Mouse (Mus musculus): ENCODE data around the gene Gm49711. TPM values are rescaled to one million over a fixed set of nuclear protein-coding genes. Genes with fewer than 3 reads are reported as not detected.

Gm49711 gene
- total and polyA plus RNA-seq, 3 experiments: not detected

DNA sequence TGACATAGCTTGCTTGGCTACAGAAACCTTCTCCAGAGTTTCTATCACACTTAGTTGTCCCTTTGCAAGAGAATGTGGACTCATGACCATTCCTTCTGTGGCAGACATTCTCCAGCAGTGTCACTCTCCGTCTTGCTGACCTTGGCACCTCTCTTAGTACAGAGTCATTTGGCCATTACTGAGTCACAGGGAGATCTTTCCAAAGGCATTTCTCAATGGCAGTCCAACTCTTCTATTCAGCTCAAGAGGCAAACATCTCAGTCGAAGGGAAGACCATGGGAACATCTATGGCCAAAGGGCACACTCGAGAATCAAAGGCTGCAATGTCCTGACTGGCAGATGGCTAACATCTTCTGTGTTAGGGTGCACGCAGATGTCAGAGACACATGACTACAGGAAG is 74.4 kb downstream of the Gm49711 start:
- Histone ChIP-seq H3K9ac (ENCODE audit: insufficient read depth, low read depth) (no peak overlapping the region), H3K4me2 (ENCODE audit: insufficient read depth, low read depth, poor library complexity, severe bottlenecking) (no peak overlapping the region), H3K4me1 (ENCODE audit: control insufficient read depth in 1 of 2, insufficient read depth in 2 of 2) (peaks cover 0 to 4% of the 10 kb centered on the region in 2 experiments; a peak in 1 of 4 replicates), H3K4me3 (replicated peaks in 1 of 3; ENCODE audit: low read depth in 2 of 3, low read length in 2 of 3, poor library complexity in 1 of 3) (no peak overlapping the region), H3K36me3 (replicated peaks in 1 of 2; ENCODE audit: control insufficient read depth in 1 of 2, insufficient read depth in 1 of 2, low read length in 1 of 2) (no peaks in the 10 kb centered on the region), H3K27me3 (replicated peaks) (peaks cover 2% of the 10 kb centered on the region), H3K9me3 (replicated peaks; ENCODE audit: low read length) (peaks cover 3% of the 10 kb centered on the region), H3K79me2 (replicated peaks; ENCODE audit: control insufficient read depth, extremely low read depth, insufficient read depth, poor library complexity, severe bottlenecking) (no peaks in the 10 kb centered on the region), H3K27ac (ENCODE audit: insufficient read depth, low read depth) (no peak overlapping the region)
- TF ChIP-seq BHLHE40 (IDR thresholded peaks at IDR 0.05; ENCODE audit: low read depth, low read length) (no peak), HCFC1 (IDR thresholded peaks at IDR 0.05; ENCODE audit: low read depth, low read length) (no peak), ZC3H11A (IDR thresholded peaks at IDR 0.05; ENCODE audit: low read depth, low read length) (no peak), NRF1 (IDR thresholded peaks at IDR 0.05; ENCODE audit: low read depth, low read length) (no peak), USF2 (conservative IDR thresholded peaks at IDR 0.05; ENCODE audit: low read depth, low read length) (no peak), ZMIZ1 (IDR thresholded peaks at IDR 0.05; ENCODE audit: low read depth, low read length) (no peak), POLR2AphosphoS2 (IDR thresholded peaks at IDR 0.05; ENCODE audit: low read depth, low read length) (no peak), ELF1 (IDR thresholded peaks at IDR 0.05; ENCODE audit: low read depth, low read length) (no peak), PAX5 (IDR thresholded peaks at IDR 0.05; ENCODE audit: low read length) (no peak), MAX (IDR thresholded peaks at IDR 0.05; ENCODE audit: low read length) (no peak)
- in situ Hi-C loops (cut with MboI; ENCODE audit: low pct_ligation_motif_present, low pct_unique_long_range_greater_than_20kb, low sequenced_read_pairs): no loop called here
- no peak for DNase-seq (ENCODE audit: extremely low read depth)
- dilution Hi-C loops (cut with MboI; ENCODE audit: extremely low pct_ligation_motif_present, extremely low pct_unique_long_range_greater_than_20kb, low sequenced_read_pairs): no loop called here

DNA sequence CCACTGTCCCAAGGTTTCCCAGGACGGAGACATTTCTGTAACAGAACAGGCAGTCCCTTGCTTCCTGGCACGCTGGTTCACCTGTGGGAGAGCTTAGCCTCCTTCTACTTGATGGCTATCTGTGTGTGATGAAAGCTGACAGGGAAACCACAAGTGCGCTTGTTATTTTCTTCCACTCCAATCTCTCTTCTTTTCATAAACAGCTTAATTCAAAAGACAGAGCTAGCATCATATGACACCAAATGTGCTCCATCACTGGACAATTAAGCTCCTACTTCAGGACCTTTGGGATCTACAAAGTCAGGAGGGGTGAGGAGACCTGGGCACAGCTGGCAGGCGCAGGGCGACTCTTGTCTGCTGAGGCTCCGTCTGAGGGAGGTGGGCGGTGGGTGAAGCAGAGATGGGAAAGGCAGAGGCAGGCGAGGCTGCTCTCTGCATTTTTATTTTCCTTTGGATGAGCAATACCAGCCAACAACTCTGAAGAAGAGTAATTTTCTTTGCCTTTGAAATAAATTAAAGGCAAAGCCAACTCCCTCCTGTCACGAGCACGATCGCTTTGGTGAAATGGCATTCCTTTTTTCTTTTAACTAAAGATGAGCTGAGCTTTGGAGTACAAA is 76.1 kb downstream of the Gm49711 start:
- TF ChIP-seq PAX5 (IDR thresholded peaks at IDR 0.05; ENCODE audit: low read length) (no peak), POLR2A (IDR thresholded peaks at IDR 0.05; ENCODE audit: low read depth, low read length) (no peak), TBP (conservative IDR thresholded peaks at IDR 0.05; ENCODE audit: low read depth, low read length) (no peak), JUN (IDR thresholded peaks at IDR 0.05; ENCODE audit: insufficient read depth, low read depth, low read length) (no peak), MXI1 (IDR thresholded peaks at IDR 0.05; ENCODE audit: low read depth, low read length) (no peak)
- no peak overlapping the region for H3K9ac ChIP-seq (ENCODE audit: insufficient read depth, low read depth)
- H3K79me2 ChIP-seq (replicated peaks; ENCODE audit: control insufficient read depth, extremely low read depth, insufficient read depth, poor library complexity, severe bottlenecking): no peaks in the 10 kb centered on the region
- H3K9me3 ChIP-seq (replicated peaks; ENCODE audit: low read length): peaks cover 3% of the 10 kb centered on the region
- in situ Hi-C loops (cut with MboI; ENCODE audit: low pct_ligation_motif_present, low pct_unique_long_range_greater_than_20kb, low sequenced_read_pairs): no loop called here
- H3K4me2 ChIP-seq (ENCODE audit: insufficient read depth, low read depth, poor library complexity, severe bottlenecking): no peak overlapping the region
- H3K27ac ChIP-seq (ENCODE audit: insufficient read depth, low read depth): no peak overlapping the region
- peaks cover 2% of the 10 kb centered on the region for H3K27me3 ChIP-seq (replicated peaks)
- peaks cover 0 to 4% of the 10 kb centered on the region in 2 experiments; a peak in 1 of 4 replicates for H3K4me1 ChIP-seq (ENCODE audit: control insufficient read depth in 1 of 2, insufficient read depth in 2 of 2)
- dilution Hi-C loops (cut with MboI; ENCODE audit: extremely low pct_ligation_motif_present, extremely low pct_unique_long_range_greater_than_20kb, low sequenced_read_pairs): no loop called here
- no peak for DNase-seq (ENCODE audit: extremely low read depth)
- no peaks in the 10 kb centered on the region for H3K36me3 ChIP-seq (replicated peaks in 1 of 2; ENCODE audit: control insufficient read depth in 1 of 2, insufficient read depth in 1 of 2, low read length in 1 of 2)
- no peak overlapping the region for H3K4me3 ChIP-seq (replicated peaks in 1 of 3; ENCODE audit: low read depth in 2 of 3, low read length in 2 of 3, poor library complexity in 1 of 3)

DNA sequence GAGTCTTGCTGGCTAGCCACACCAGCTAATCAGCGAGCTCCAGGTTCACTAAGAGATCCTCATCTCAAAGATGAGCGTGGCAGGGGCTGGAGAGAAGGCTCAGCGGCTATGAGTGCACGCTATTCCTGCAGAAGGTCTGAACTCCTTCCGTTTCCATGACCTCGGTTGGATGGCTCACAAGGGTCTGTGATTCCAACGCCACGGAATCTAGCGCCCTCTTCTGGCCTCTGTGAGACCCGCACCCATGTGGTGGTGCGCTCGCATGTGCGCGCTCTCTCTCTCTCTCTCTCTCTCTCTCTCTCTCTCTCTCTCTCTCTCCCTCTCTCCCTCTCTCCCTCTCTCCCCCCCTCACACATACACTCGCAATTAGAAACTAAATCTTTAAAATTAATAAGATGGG is 78.2 kb downstream of the Gm49711 start:
- Histone ChIP-seq H3K4me2 (ENCODE audit: insufficient read depth, low read depth, poor library complexity, severe bottlenecking) (no peak overlapping the region), H3K36me3 (replicated peaks in 1 of 2; ENCODE audit: control insufficient read depth in 1 of 2, insufficient read depth in 1 of 2, low read length in 1 of 2) (no peaks in the 10 kb centered on the region), H3K4me1 (ENCODE audit: control insufficient read depth in 1 of 2, insufficient read depth in 2 of 2) (no peaks in the 10 kb centered on the region), H3K4me3 (replicated peaks in 1 of 3; ENCODE audit: low read depth in 2 of 3, low read length in 2 of 3, poor library complexity in 1 of 3) (no peak overlapping the region), H3K27me3 (replicated peaks) (peaks cover 2% of the 10 kb centered on the region), H3K79me2 (replicated peaks; ENCODE audit: control insufficient read depth, extremely low read depth, insufficient read depth, poor library complexity, severe bottlenecking) (no peaks in the 10 kb centered on the region), H3K9me3 (replicated peaks; ENCODE audit: low read length) (peaks cover 3% of the 10 kb centered on the region), H3K27ac (ENCODE audit: insufficient read depth, low read depth) (no peak overlapping the region), H3K9ac (ENCODE audit: insufficient read depth, low read depth) (no peak overlapping the region)
- 0 out of 4 replicates have a peak, but pooled peaks of 1 of the 2 experiments have one; percentile 23 for TF ChIP-seq CTCF (conservative IDR thresholded peaks at IDR 0.05 in 1 of 2, IDR thresholded peaks at IDR 0.05 in 1 of 2; ENCODE audit: low read depth in 2 of 2, low read length in 2 of 2)
- TF ChIP-seq ZKSCAN1 (IDR thresholded peaks at IDR 0.05; ENCODE audit: borderline replicate concordance, low read depth, low read length): no peak
- in situ Hi-C loops (cut with MboI; ENCODE audit: low pct_ligation_motif_present, low pct_unique_long_range_greater_than_20kb, low sequenced_read_pairs) (no loop called here), dilution Hi-C loops (cut with MboI; ENCODE audit: extremely low pct_ligation_motif_present, extremely low pct_unique_long_range_greater_than_20kb, low sequenced_read_pairs) (no loop called here)
- no peak for DNase-seq (ENCODE audit: extremely low read depth)
